Comparison of ENCODE assay signal across 29 mouse cellular contexts in genomic region chr11:46564671-46565070, GRCm38 (mm10). TPM values are rescaled to one million over a fixed set of nuclear protein-coding genes. Genes with fewer than 3 reads are reported as not detected.
DNase-seq lines count a peak whose midpoint lies in the region; ATAC-seq and TF ChIP-seq lines count a peak whose summit lies in the region.
"Had no signal": no experiment of that assay in that cellular context is flagged by ENCODE, and none has a peak within 500 bp of the region (broad histone marks: within the 10 kb centered on the region; RNA-seq: fewer than 3 reads in every experiment).

No protein-coding gene starts in this region.

- H3K27ac ChIP-seq in left cerebral cortex, adult 2 months: no peak overlapping the region
- no peak overlapping the region for H3K27ac ChIP-seq in neural tube, embryonic 15.5 days (replicated peaks)
- H3K27ac ChIP-seq: embryonic facial prominence, embryonic 12.5 days; hindbrain, postnatal 0 days; midbrain, embryonic 13.5 days had no signal

- intact Hi-C loops in heart, postnatal 14 days (cut with DNase I): no loop called here
- intact Hi-C loops in left cerebral cortex, adult 2 months (cut with DNase I): no loop called here

- H3K9ac ChIP-seq in neural tube, embryonic 15.5 days (replicated peaks): no peak overlapping the region
- H3K9ac ChIP-seq: embryonic facial prominence, embryonic 12.5 days; midbrain, embryonic 13.5 days had no signal

- no peaks in the 10 kb centered on the region for H3K27me3 ChIP-seq in neural tube, embryonic 15.5 days (replicated peaks)
- H3K27me3 ChIP-seq: embryonic facial prominence, embryonic 12.5 days; midbrain, embryonic 13.5 days; Patski had no signal

- DNase-seq in heart, adult 9 months (ENCODE audit: low spot score in 2 of 2): peak; percentile 8 to 23
- no peak for DNase-seq in heart, postnatal 14 days
- peak; percentile 61 for DNase-seq in adrenal gland, adult 2 months
- DNase-seq in lung, adult 18-20 months: peak; percentile 14 to 29
- DNase-seq in lung, postnatal 36 days: peak; percentile 55
- no peak for DNase-seq in left cerebral cortex, adult 2 months (ENCODE audit: extremely low spot score in 1 of 2, low spot score in 2 of 2)
- no peak for DNase-seq in frontal cortex, postnatal 10 days (ENCODE audit: low spot score in 2 of 2)
- DNase-seq: cerebellum, adult 9-10 months; kidney, adult 9 months; kidney, postnatal 4 days; liver; right cerebral cortex, adult 18-20 months; spleen, adult 18-20 months had no signal

- H3K4me1 ChIP-seq in neural tube, embryonic 15.5 days: no peaks in the 10 kb centered on the region
- H3K4me1 ChIP-seq: embryonic facial prominence, embryonic 12.5 days; midbrain, embryonic 13.5 days had no signal

- H3K4me2 ChIP-seq in neural tube, embryonic 15.5 days: no peak overlapping the region
- H3K4me2 ChIP-seq: embryonic facial prominence, embryonic 12.5 days; heart, embryonic 11.5 days; midbrain, embryonic 13.5 days had no signal

- ATAC-seq in neural tube, embryonic 15.5 days (ENCODE audit: low FRiP score): no peak
- ATAC-seq: hindbrain, postnatal 0 days; midbrain, embryonic 13.5 days; Patski had no signal

- no peak for TF ChIP-seq CTCF in left cerebral cortex, adult 2 months (IDR thresholded peaks at IDR 0.05)

- H3K4me3 ChIP-seq in left cerebral cortex, adult 2 months: no peak overlapping the region
- no peak overlapping the region for H3K4me3 ChIP-seq in neural tube, embryonic 15.5 days (replicated peaks)
- H3K4me3 ChIP-seq: embryonic facial prominence, embryonic 12.5 days; midbrain, embryonic 13.5 days had no signal

- no peaks in the 10 kb centered on the region for H3K9me3 ChIP-seq in neural tube, embryonic 15.5 days (replicated peaks)
- H3K9me3 ChIP-seq: embryonic facial prominence, embryonic 12.5 days; midbrain, embryonic 13.5 days had no signal

- 74% methylated on average over 1 of the region's 1 CpGs for WGBS in neural tube, embryonic 15.5 days

- no peaks in the 10 kb centered on the region for H3K36me3 ChIP-seq in neural tube, embryonic 15.5 days
- H3K36me3 ChIP-seq: embryonic facial prominence, embryonic 12.5 days; midbrain, embryonic 13.5 days had no signal

RNA-seq across cellular contexts. Expression of gene BC053393, which starts 6.7 kb away (rescaled TPM):
- total RNA-seq in heart, postnatal 14 days (2021): not detected
- total RNA-seq in adrenal gland, adult 2 months (2021): not detected
- polyA plus RNA-seq in adrenal gland, adult 2 months (2012; rRNA removed): not detected in 2 replicates
- total RNA-seq in left cerebral cortex, adult 2 months (2021): not detected
- not detected in 2 replicates for polyA plus RNA-seq in neural tube, embryonic 15.5 days (2015; fragmentation: Nextera tagmentation; extraction: Ambion mirVana)
- total RNA-seq: adrenal gland, adult 18-20 months; gastrocnemius, adult 8-10 months; hematopoietic stem cell, adult 5-6 weeks; hindbrain, postnatal 0 days; layer of hippocampus, postnatal 10 days; left cerebral cortex, postnatal 25 days had no signal
- polyA plus RNA-seq: C2C12; cortical plate, adult 2 months; embryonic facial prominence, embryonic 12.5 days; hindbrain, postnatal 0 days; midbrain, embryonic 13.5 days; neural tube, embryonic 14.5 days; Patski; stomach, embryonic 14.5 days had no signal

RNA-seq across cellular contexts. Expression of gene Gm12169, which starts 40.7 kb away (rescaled TPM):
- not detected for total RNA-seq in heart, postnatal 14 days (2021)
- not detected for total RNA-seq in adrenal gland, adult 2 months (2021)
- not detected in 2 replicates for polyA plus RNA-seq in adrenal gland, adult 2 months (2012; rRNA removed)
- total RNA-seq in left cerebral cortex, adult 2 months (2021): not detected
- not detected in 2 replicates for polyA plus RNA-seq in neural tube, embryonic 15.5 days (2015; fragmentation: Nextera tagmentation; extraction: Ambion mirVana)
- total RNA-seq: adrenal gland, adult 18-20 months; gastrocnemius, adult 8-10 months; hematopoietic stem cell, adult 5-6 weeks; hindbrain, postnatal 0 days; layer of hippocampus, postnatal 10 days; left cerebral cortex, postnatal 25 days had no signal
- polyA plus RNA-seq: C2C12; cortical plate, adult 2 months; embryonic facial prominence, embryonic 12.5 days; heart, embryonic 11.5 days; hindbrain, postnatal 0 days; midbrain, embryonic 13.5 days; neural tube, embryonic 14.5 days; Patski; stomach, embryonic 14.5 days; thymus, postnatal 0 days had no signal

Comparison
In these comparisons a context has a peak if more than half of its experiments do, and no peak if none do; other contexts are left out.
1. DNase-seq: peak in heart, adult 9 months (2 of 2), adrenal gland, adult 2 months (single experiment), lung, adult 18-20 months (2 of 2) and lung, postnatal 36 days (single experiment); none in heart, postnatal 14 days (0 of 2), left cerebral cortex, adult 2 months (0 of 2) and frontal cortex, postnatal 10 days (0 of 2).